Mouse (Mus musculus) forebrain, postnatal 0 days (tissue): ENCODE results near the gene Dyrk1a. TPM values are rescaled to one million over a fixed set of nuclear protein-coding genes. Genes with fewer than 3 reads are reported as not detected.
A peak's percentile ranks its signal among the peaks of the same experiment; 100 is the strongest.

Experiments
- ATAC-seq: fragments of 200-750 bp; cut with Nextera tagmentation; 2 replicates; pipeline ENCODE4 v1.8.0; 2017; ENCODE audit warnings: mild to moderate bottlenecking, moderate library complexity
- DNase-seq: peaks from one replicate; pipeline ENCODE4 v3.0.0-alpha.2; 2015
- H3K27ac ChIP-seq: fragments of 300-500 bp; sonication (generic); 2 replicates; pipeline ENCODE4 v1.5.1; 2014; ENCODE audit warnings: low read depth, mild to moderate bottlenecking, antibody characterized with exemption, low read length, moderate library complexity, mixed read lengths
- H3K27me3 ChIP-seq: fragments of 300-500 bp; sonication (generic); 2 replicates; pipeline ENCODE4 v1.6.1; 2014; ENCODE audit warnings: mild to moderate bottlenecking, low read length, mixed read lengths; ENCODE audit not compliant: insufficient read depth
- H3K36me3 ChIP-seq: fragments of 300-500 bp; sonication (generic); 2 replicates; pipeline ENCODE4 v1.6.1; 2014; ENCODE audit warnings: mild to moderate bottlenecking, moderate library complexity; ENCODE audit not compliant: insufficient read depth
- H3K4me1 ChIP-seq: fragments of 300-500 bp; sonication (generic); 2 replicates; pipeline ENCODE4 v1.6.1; 2014; ENCODE audit warnings: antibody characterized with exemption; ENCODE audit not compliant: insufficient read depth
- H3K4me2 ChIP-seq: fragments of 300-500 bp; sonication (generic); 2 replicates; pipeline ENCODE4 v1.6.1; 2014; ENCODE audit warnings: low read depth, mild to moderate bottlenecking, moderate library complexity
- H3K4me3 ChIP-seq: fragments of 300-500 bp; sonication (generic); 2 replicates; pipeline ENCODE4 v1.5.1; 2014; ENCODE audit warnings: low read depth, low read length, mixed read lengths
- H3K9ac ChIP-seq: fragments of 300-500 bp; sonication (generic); 2 replicates; pipeline ENCODE4 v1.6.1; 2014; ENCODE audit warnings: mild to moderate bottlenecking
- H3K9me3 ChIP-seq: fragments of 300-500 bp; sonication (generic); 2 replicates; pipeline ENCODE4 v1.6.1; 2016; ENCODE audit warnings: low read length
- CTCF ChIP-seq: sonication (generic); IDR thresholded peaks from 2 replicates; pipeline ENCODE4 v1.5.1; 2016; ENCODE audit warnings: antibody characterized with exemption, control low read depth, low read depth
- WGBS: fragments of 180-500 bp; shearing (Covaris S2); extraction: QIAGEN DNeasy Blood & Tissue Kit; methylation state at CpG from one replicate; pipeline ENCODE4 v1.1.7; 2014; 5-methylcytosine and 5-hydroxymethylcytosine counted together
- polyA plus RNA-seq: library from polyadenylated mRNA; unstranded; fragments of >200 nt; fragmentation: Nextera tagmentation; extraction: Ambion mirVana; gene quantifications from 2 replicates; pipeline ENCODE4 v1.2.1, GENCODE M21; 2015
- total RNA-seq: library from RNA; depleted of rRNA; stranded (reverse); fragments of >200 nt; gene quantifications from 2 replicates; pipeline ENCODE4 v1.2.3, GENCODE M21; 2014

The Dyrk1a gene
- total and polyA plus RNA-seq, 2 experiments from 2014 or later = 13.5 to 101 TPM

- H3K36me3 ChIP-seq = no peaks in the 10 kb centered on the region
- ATAC-seq = no peak
- TF ChIP-seq CTCF = no peak
- no peaks in the 10 kb centered on the region for H3K4me1 ChIP-seq
- H3K9ac ChIP-seq = no peak overlapping the region
- H3K27ac ChIP-seq = no peak overlapping the region
- no peak for DNase-seq
- 90% methylated on average over 4 of the region's 4 CpGs for WGBS
- no peak overlapping the region for H3K4me3 ChIP-seq
- H3K4me2 ChIP-seq = no peak overlapping the region
- H3K9me3 ChIP-seq = no peaks in the 10 kb centered on the region
- no peaks in the 10 kb centered on the region for H3K27me3 ChIP-seq
Observed at GRCm38 (mm10) chr16:94701971-94702370, 132.2 kb downstream of the Dyrk1a start.

- Histone ChIP-seq H3K9ac (peak overlapping the region; percentile 56), H3K27me3 (no peaks in the 10 kb centered on the region), H3K9me3 (no peaks in the 10 kb centered on the region), H3K27ac (0 out of 2 replicates have a peak overlapping the region, but pooled peaks have one; percentile 10), H3K4me1 (peaks cover 6% of the 10 kb centered on the region), H3K4me2 (peak overlapping the region; percentile 56), H3K4me3 (peak overlapping the region; percentile 36), H3K36me3 (no peaks in the 10 kb centered on the region)
- 9% methylated on average over 25 of the region's 25 CpGs for WGBS
- peak; percentile 98 for TF ChIP-seq CTCF
- DNase-seq = peak; percentile 88
- peak; percentile 94 for ATAC-seq
Observed at GRCm38 (mm10) chr16:94713480-94714094, 143.8 kb downstream of the Dyrk1a start.

GRCm38 (mm10) chr16:94714483-94714882 is 144.7 kb downstream of the Dyrk1a start:
- no peak overlapping the region for H3K4me2 ChIP-seq
- H3K27ac ChIP-seq = no peak overlapping the region
- no peak overlapping the region for H3K4me3 ChIP-seq
- peaks cover 9% of the 10 kb centered on the region for H3K4me1 ChIP-seq
- H3K27me3 ChIP-seq = no peaks in the 10 kb centered on the region
- H3K36me3 ChIP-seq = no peaks in the 10 kb centered on the region
- no peaks in the 10 kb centered on the region for H3K9me3 ChIP-seq
- H3K9ac ChIP-seq = no peak overlapping the region
- WGBS = 69% methylated on average over 14 of the region's 14 CpGs
- ATAC-seq (no peak), DNase-seq (no peak)
- no peak for TF ChIP-seq CTCF

- ATAC-seq = no peak
- H3K4me3 ChIP-seq = no peak overlapping the region
- WGBS = 92% methylated on average over 11 of the region's 11 CpGs
Observed at GRCm38 (mm10) chr16:94717051-94717450, 147.2 kb downstream of the Dyrk1a start.

DNA sequence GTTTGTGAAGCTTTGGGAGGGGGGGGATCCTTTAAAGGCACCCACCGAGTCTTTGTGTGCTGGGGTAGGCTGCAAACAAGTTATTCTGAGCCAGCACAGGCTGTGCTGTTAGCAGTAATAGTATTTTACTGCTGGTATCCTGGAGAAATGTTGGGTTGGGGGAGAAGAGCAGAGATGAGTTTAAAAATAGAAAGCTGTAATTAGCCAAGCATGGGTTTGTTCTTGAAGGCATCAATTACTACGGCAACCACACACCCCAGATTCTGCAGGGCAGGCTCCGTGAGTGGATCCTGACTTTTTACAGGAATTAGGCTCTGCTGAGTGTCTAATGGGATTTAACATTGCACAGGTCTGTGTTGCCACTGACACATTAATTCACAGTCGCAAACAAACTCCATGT is 149.1 kb downstream of the Dyrk1a start:
- Histone ChIP-seq H3K27me3 (no peaks in the 10 kb centered on the region), H3K4me2 (peak overlapping the region; percentile 26; the same call in 1 of the 2 replicates), H3K4me3 (no peak overlapping the region), H3K9me3 (no peaks in the 10 kb centered on the region), H3K27ac (peak overlapping the region; percentile 85), H3K9ac (0 out of 2 replicates have a peak overlapping the region, but pooled peaks have one; percentile 28), H3K4me1 (peaks cover 13% of the 10 kb centered on the region), H3K36me3 (no peaks in the 10 kb centered on the region)
- peak; percentile 77 for ATAC-seq
- no peak for TF ChIP-seq CTCF
- 39% methylated on average over 4 of the region's 4 CpGs for WGBS
- DNase-seq = peak; percentile 53

More at GRCm38 (mm10) chr16:94717051-94717450, 147.2 kb downstream of the Dyrk1a start:
- peaks cover 13% of the 10 kb centered on the region for H3K4me1 ChIP-seq
- no peak overlapping the region for H3K9ac ChIP-seq
- DNase-seq = no peak
- no peaks in the 10 kb centered on the region for H3K9me3 ChIP-seq
- no peaks in the 10 kb centered on the region for H3K27me3 ChIP-seq
- no peak overlapping the region for H3K27ac ChIP-seq
- H3K4me2 ChIP-seq = no peak overlapping the region
- no peaks in the 10 kb centered on the region for H3K36me3 ChIP-seq
- no peak for TF ChIP-seq CTCF

- WGBS = 72% methylated on average over 4 of the region's 4 CpGs
Observed at GRCm38 (mm10) chr16:94719488-94719887, 149.7 kb downstream of the Dyrk1a start.

DNA sequence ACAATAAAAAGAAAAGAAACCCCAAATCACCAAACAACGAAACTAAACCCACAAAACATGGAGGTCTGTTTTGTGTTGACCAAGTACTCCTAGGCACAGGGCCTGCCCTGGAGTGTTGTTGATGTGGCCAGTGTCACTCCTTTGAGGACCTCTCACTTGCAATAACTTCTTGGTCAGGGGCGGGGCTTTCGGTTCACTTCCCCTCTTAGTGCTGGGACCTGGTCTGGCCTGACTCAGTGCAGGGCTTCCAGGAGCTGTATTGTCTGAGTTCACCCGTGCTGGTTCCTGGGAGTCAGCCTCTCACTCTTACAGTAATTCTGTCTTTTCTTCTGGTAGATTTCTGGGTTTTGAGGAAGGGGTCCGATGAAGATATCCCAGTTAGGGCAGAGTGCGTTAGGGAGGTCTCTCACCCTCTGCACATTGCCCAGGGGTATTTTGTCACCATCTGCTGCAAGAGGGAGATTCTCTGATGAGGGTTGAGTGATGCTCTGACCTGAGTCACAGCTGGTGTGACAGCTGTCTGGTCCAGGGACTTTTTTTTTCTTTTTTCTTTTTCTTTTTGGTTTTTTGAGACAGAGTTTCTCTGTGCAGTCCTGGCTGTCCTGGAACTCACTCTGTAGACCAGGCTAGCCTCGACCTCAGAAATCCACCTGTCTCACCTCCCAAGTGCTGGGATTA is 150.8 kb downstream of the Dyrk1a start:
- H3K36me3 ChIP-seq = no peaks in the 10 kb centered on the region
- no peak for TF ChIP-seq CTCF
- DNase-seq (no peak), ATAC-seq (no peak)
- no peaks in the 10 kb centered on the region for H3K27me3 ChIP-seq
- no peak overlapping the region for H3K4me3 ChIP-seq
- H3K4me1 ChIP-seq = peaks cover 13% of the 10 kb centered on the region
- no peak overlapping the region for H3K9ac ChIP-seq
- no peak overlapping the region for H3K27ac ChIP-seq
- 69% methylated on average over 7 of the region's 7 CpGs for whole genome bisulfite sequencing
- no peak overlapping the region for H3K4me2 ChIP-seq
- no peaks in the 10 kb centered on the region for H3K9me3 ChIP-seq

More at GRCm38 (mm10) chr16:94719488-94719887, 149.7 kb downstream of the Dyrk1a start:
- Histone ChIP-seq H3K9me3 (no peaks in the 10 kb centered on the region), H3K27me3 (no peaks in the 10 kb centered on the region), H3K36me3 (no peaks in the 10 kb centered on the region), H3K27ac (peak overlapping the region; percentile 57; the same call in 1 of the 2 replicates), H3K9ac (no peak overlapping the region), H3K4me1 (peaks cover 13% of the 10 kb centered on the region), H3K4me2 (0 out of 2 replicates have a peak overlapping the region, but pooled peaks have one; percentile 26), H3K4me3 (no peak overlapping the region)
- DNase-seq (no peak), ATAC-seq (no peak)
- no peak for TF ChIP-seq CTCF
